Mouse (Mus musculus) brain, embryonic 18.5 days (tissue): Measurements from ENCODE around the gene Slc44a5.
"Not testable (repeated sequence)": the region's sequence is repeated elsewhere in the genome, so short reads cannot be mapped to it uniquely, and the experiment has no call there.

Experiments
- DNase-seq: peaks from one replicate; pipeline ENCODE4 v3.0.0-alpha.2; 2012; ENCODE audit warnings: low read depth, low spot score

Slc44a5 gene

DNA sequence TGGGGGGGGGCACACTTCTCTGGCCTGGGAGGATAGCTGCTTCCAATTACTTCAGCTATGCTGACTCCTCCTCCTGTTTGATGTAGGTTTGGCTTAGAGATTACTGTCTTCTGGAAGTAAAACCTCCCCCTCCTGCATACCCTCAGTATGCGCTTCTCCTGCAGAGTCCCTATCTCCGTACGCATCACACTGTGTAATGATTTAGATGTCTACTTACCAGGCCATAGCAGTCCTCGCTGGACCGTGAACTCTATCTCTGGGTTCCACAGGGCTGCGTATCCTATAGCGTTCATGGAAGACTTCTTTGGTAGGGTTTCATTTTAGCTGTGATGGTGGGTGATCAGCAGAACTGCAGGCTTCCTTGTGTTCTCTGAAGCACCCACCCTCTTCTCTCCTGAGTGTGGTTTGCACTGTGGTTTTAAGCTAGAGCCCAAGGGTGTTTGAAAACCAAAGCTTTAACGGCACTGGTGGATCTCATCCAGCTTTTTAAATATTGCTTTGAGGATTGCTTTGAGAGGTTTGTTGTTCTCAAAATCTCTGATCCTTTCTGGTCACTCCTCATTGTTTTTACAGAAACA lies 120.6 kb downstream of the Slc44a5 start:
- DNase-seq: no peak

- no peak for DNase-seq
These were observed 128.4 kb downstream of the Slc44a5 start for GRCm38 (mm10) chr3:154101671-154102070.

DNA sequence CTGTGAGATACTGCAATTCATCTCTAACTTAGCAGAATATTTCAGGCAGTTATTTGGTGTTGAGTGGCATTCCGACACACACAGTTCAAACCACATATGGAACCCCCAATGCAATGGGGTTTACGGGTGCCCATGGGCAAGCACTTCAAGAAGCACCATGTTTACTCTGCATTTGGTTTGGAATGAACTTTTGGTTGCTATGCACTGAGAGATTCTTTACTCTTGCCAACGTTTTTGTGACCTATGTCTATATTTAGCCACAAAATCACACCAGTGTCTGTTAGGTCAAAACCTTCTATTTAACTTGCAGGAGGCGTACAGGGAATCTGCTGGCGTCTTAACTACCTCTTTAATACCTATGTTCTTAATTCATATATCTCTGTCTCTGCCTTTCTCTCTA lies 137.3 kb downstream of the Slc44a5 start:
- no peak for DNase-seq

- DNase-seq: no peak
These were observed 138.0 kb downstream of the Slc44a5 start for GRCm38 (mm10) chr3:154111221-154111620.

- no peak for DNase-seq
These were observed 141.8 kb downstream of the Slc44a5 start for GRCm38 (mm10) chr3:154114991-154115390.

- DNase-seq: no peak
These were observed 142.2 kb downstream of the Slc44a5 start for GRCm38 (mm10) chr3:154115478-154115877.

DNA sequence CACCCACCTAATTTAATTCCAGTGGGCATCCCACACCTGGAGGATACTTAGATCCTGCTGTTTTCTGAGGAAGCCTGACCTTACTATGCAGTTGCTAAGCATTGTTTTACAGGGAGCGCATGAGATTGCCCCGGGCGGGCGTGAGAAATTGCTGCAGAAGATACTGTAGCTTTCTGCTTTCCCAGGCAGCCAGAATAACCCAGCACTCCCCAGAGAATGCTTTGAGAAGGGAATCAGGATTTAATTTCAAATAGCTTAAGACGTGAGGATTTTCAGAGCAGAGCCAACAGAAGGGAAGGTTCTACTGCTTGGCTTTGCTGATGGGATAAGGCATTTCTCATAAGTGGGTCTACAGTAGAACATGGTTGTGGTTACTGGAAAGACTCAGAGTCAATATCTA lies 142.8 kb downstream of the Slc44a5 start:
- no peak for DNase-seq

DNA sequence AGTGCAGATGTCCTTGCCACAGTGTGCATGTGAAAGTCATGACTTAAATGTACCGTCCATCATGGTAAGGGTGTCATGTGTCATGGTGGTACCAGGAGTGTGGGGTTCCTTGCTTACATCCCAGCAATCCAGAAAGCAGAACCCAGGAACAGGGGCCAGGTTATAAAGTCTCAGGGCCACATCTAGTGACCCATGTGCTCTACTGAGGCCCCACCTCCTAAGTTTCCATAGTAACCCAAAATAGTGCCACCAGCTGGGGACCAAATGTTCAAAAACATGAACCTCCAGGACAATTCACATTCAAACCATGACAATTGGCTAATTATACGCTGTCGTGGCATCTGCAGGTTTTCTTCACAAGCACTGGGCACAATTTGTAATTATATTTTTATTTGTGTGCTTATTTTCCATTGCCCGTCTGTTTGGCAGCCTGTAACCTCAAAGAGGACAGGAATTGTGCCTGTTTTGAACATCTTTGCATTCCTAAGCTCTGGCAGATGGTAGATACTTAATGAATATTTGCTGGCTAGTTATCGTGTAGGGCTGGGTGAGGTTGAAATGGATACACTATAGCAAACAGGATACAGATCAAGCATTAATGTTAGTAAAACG lies 145.9 kb downstream of the Slc44a5 start:
- DNase-seq: no peak

GRCm38 (mm10) chr3:154122531-154122930 lies 149.3 kb downstream of the Slc44a5 start:
- DNase-seq: no peak

DNA sequence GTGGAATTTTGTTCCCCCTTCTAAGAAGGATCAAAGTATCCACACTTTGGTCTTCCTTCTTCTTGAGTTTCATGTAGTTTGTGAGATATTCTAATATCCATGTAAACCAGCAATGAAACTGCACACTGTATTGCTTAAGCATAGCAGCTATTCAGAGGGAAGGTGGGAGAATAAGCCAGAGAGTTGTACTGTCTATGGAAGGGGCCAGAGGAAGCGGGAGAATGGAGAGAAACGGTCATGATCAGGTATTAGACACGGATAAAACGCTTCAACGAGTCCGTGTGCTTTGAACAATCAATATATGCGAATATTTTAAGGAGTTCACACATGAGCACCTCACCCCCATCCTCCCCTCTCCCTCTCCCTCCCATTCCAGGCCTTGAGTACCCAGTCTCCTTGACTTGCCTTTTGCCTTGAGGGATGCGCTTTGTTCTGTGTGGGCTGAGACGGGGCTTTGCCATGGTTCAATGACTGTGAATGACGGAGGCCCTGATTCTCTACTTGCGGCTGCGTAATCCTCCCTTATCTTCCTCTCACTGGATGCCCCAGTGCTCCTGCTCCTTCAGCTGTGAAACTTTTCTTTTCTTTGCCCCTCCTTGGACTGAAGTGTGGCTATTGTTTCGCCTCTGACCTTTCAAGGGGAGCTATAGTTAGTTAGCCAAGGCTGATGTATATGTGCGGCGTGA lies 151.8 kb downstream of the Slc44a5 start:
- DNase-seq: no peak

GRCm38 (mm10) chr3:154125768-154126376 lies 152.6 kb downstream of the Slc44a5 start:
- no peak for DNase-seq

GRCm38 (mm10) chr3:154127246-154127645 lies 154.0 kb downstream of the Slc44a5 start:
- no peak for DNase-seq

DNA sequence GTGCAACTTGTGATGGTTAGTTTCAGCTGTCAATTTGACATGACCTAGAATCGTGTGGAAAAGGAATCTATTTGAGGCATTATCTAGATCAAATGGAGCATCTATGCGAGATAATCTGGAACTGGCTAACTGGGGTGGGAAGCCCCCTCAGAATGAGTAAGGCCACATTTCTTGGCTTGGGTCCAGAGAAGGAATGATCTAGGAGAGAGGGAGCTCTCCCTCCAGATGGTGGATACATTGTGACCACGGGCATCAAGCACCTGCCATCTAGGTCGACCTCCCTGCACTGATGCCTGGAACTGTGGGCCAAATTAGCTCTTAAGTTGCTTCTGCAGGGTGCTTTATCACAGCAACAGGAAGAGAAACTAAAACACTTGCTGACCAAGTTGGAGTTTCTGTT lies 155.8 kb downstream of the Slc44a5 start:
- DNase-seq: no peak

GRCm38 (mm10) chr3:154130431-154131114 lies 157.3 kb downstream of the Slc44a5 start:
- no peak for DNase-seq

- no peak for DNase-seq
These were observed 160.8 kb downstream of the Slc44a5 start for GRCm38 (mm10) chr3:154133986-154134385.

- DNase-seq: no peak
These were observed 161.5 kb downstream of the Slc44a5 start for GRCm38 (mm10) chr3:154134701-154135100.

DNA sequence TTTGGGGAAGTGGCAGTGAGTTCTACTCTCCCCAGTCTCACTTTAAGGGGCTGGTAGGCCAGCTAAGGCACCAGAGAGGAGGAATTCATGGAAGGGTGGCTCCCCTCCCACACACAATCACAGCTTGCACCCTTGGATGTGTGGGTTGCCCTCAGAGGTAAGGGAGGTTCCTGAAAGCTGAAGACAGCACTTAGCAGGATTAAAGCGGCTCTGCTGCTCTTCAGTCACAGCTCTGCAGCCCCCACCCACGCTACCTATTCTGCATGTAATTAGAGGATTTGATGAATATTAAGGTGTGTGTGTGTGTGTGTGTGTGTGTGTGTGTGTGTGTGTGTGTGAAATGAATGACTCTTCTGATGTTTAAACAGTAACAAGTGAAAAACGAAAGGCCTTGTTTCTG lies 163.3 kb downstream of the Slc44a5 start:
- no peak for DNase-seq

DNA sequence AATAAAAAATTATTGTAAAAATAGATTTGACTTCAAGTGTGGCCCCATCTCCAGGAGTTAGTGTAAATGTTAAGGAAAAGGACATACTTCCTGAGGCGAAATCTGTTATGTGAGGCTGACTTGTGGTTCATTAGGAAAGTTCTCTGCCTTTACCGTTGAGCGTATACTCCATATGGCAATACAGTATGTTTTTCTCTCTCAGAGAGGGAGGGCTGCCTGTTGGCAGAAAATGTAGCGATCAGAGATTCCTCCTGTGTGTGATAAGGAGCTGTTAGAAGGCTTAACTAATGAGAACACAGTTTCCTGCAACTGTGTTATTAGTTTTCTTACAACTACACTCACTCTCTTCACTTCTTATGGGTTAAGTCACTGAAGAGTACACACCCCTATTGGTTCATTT lies 168.1 kb downstream of the Slc44a5 start:
- DNase-seq: no peak

DNA sequence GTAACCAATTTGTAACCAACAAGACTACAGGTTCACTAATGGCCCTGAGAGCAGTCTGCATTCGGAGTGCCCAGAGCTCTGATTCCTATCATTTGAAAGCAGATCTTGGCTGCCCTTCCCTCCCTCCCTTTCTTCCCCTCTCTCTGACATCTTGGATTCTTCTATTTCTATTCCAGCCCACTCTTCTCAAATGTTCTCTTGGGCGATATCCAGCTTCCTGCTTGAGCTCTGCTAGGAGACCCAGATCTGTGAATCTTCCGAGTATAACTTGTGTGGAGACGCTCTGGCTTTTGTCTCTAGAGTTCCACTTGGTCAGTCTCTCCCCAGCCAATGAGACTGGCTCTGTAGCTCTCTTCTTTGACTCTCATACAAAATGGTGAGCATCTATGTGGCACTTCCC lies 169.4 kb downstream of the Slc44a5 start:
- no peak for DNase-seq

GRCm38 (mm10) chr3:154145750-154146149 lies 172.5 kb downstream of the Slc44a5 start:
- no peak for DNase-seq

GRCm38 (mm10) chr3:154149778-154150177 lies 176.5 kb downstream of the Slc44a5 start:
- no peak for DNase-seq

GRCm38 (mm10) chr3:154153541-154153940 lies 180.3 kb downstream of the Slc44a5 start:
- not testable (repeated sequence) for DNase-seq
